Mouse (Mus musculus) embryonic fibroblast, embryonic 13.5 days (primary cell): ENCODE results near the gene Sdccag8. TPM values are rescaled to one million over a fixed set of nuclear protein-coding genes. Genes with fewer than 3 reads are reported as not detected.

Experiments used
- H3K27ac ChIP-seq: 2 replicates; pipeline ENCODE4 v1.5.1; 2012; ENCODE audit warnings: low read length, control low read depth, inconsistent platforms; ENCODE audit not compliant: insufficient read depth
- H3K4me1 ChIP-seq: 2 replicates; pipeline ENCODE4 v1.6.1; 2011; ENCODE audit warnings: low read length; ENCODE audit not compliant: control insufficient read depth, insufficient read depth
- H3K4me3 ChIP-seq: 2 replicates; pipeline ENCODE4 v1.5.1; 2011; ENCODE audit warnings: mild to moderate bottlenecking, control low read depth, low read length; ENCODE audit not compliant: insufficient read depth
- CTCF ChIP-seq: IDR thresholded peaks from 2 replicates; pipeline ENCODE4 v1.5.1; 2011; ENCODE audit warnings: mild to moderate bottlenecking, control low read depth, low read length, moderate library complexity, borderline replicate concordance; ENCODE audit not compliant: insufficient read depth
- POLR2A ChIP-seq: IDR thresholded peaks from 2 replicates; pipeline ENCODE4 v1.6.1; 2011; ENCODE audit warnings: low read depth, mild to moderate bottlenecking, control low read depth, low read length, moderate library complexity
- polyA plus RNA-seq: library from polyadenylated mRNA; stranded (reverse); fragments of >200 nt; gene quantifications from 2 replicates; pipeline ENCODE4 v1.2.4, GENCODE M21; 2011; ENCODE audit warnings: low read depth; ENCODE audit not compliant: missing spikeins, insufficient read length

The Sdccag8 gene
- polyA plus RNA-seq, 1 experiment: 14.3 TPM

GRCm38 (mm10) chr1:176948861-176949260, 134.4 kb downstream of the Sdccag8 start:
- Histone ChIP-seq H3K4me3 (no peak overlapping the region), H3K4me1 (no peaks in the 10 kb centered on the region), H3K27ac (no peak overlapping the region)
- TF ChIP-seq POLR2A: no peak
- no peak for TF ChIP-seq CTCF

GRCm38 (mm10) chr1:176949320-176949719, 134.9 kb downstream of the Sdccag8 start:
- no peaks in the 10 kb centered on the region for H3K4me1 ChIP-seq
- no peak overlapping the region for H3K27ac ChIP-seq
- TF ChIP-seq CTCF (no peak), POLR2A (no peak)
- H3K4me3 ChIP-seq: no peak overlapping the region

- H3K27ac ChIP-seq: no peak overlapping the region
- no peak for TF ChIP-seq POLR2A
- TF ChIP-seq CTCF: no peak
- no peak overlapping the region for H3K4me3 ChIP-seq
- H3K4me1 ChIP-seq: no peaks in the 10 kb centered on the region
Measured at GRCm38 (mm10) chr1:176950061-176950460, 135.6 kb downstream of the Sdccag8 start.

- no peak overlapping the region for H3K27ac ChIP-seq
- no peak overlapping the region for H3K4me3 ChIP-seq
- TF ChIP-seq POLR2A (no peak), CTCF (no peak)
- no peaks in the 10 kb centered on the region for H3K4me1 ChIP-seq
Measured at GRCm38 (mm10) chr1:176951836-176952235, 137.4 kb downstream of the Sdccag8 start.

GRCm38 (mm10) chr1:176958311-176958710, 143.9 kb downstream of the Sdccag8 start:
- H3K4me1 ChIP-seq: no peaks in the 10 kb centered on the region
- TF ChIP-seq CTCF: no peak
- no peak for TF ChIP-seq POLR2A
- no peak overlapping the region for H3K4me3 ChIP-seq
- H3K27ac ChIP-seq: no peak overlapping the region

GRCm38 (mm10) chr1:176961716-176962115, 147.3 kb downstream of the Sdccag8 start:
- Histone ChIP-seq H3K27ac (no peak overlapping the region), H3K4me1 (no peaks in the 10 kb centered on the region), H3K4me3 (no peak overlapping the region)
- no peak for TF ChIP-seq POLR2A
- no peak for TF ChIP-seq CTCF

- H3K4me1 ChIP-seq: no peaks in the 10 kb centered on the region
- TF ChIP-seq POLR2A (no peak), CTCF (no peak)
- no peak overlapping the region for H3K4me3 ChIP-seq
- no peak overlapping the region for H3K27ac ChIP-seq
Measured at GRCm38 (mm10) chr1:176962894-176963293, 148.4 kb downstream of the Sdccag8 start.

- no peaks in the 10 kb centered on the region for H3K4me1 ChIP-seq
- no peak overlapping the region for H3K4me3 ChIP-seq
- H3K27ac ChIP-seq: no peak overlapping the region
- TF ChIP-seq CTCF (no peak), POLR2A (no peak)
Measured at GRCm38 (mm10) chr1:176967299-176967698, 152.8 kb downstream of the Sdccag8 start.

- H3K27ac ChIP-seq: no peak overlapping the region
- TF ChIP-seq CTCF: no peak
- TF ChIP-seq POLR2A: no peak
Measured at GRCm38 (mm10) chr1:176970635-176971478, 156.4 kb downstream of the Sdccag8 start.

GRCm38 (mm10) chr1:176971479-176971797, 157.0 kb downstream of the Sdccag8 start:
- TF ChIP-seq CTCF: no peak
- TF ChIP-seq POLR2A: no peak
- Histone ChIP-seq H3K4me1 (no peaks in the 10 kb centered on the region), H3K27ac (no peak overlapping the region), H3K4me3 (no peak overlapping the region)

More at GRCm38 (mm10) chr1:176970635-176971478, 156.4 kb downstream of the Sdccag8 start:
- Histone ChIP-seq H3K4me1 (no peaks in the 10 kb centered on the region), H3K4me3 (no peak overlapping the region)

GRCm38 (mm10) chr1:176973356-176974088, 159.1 kb downstream of the Sdccag8 start:
- no peak for TF ChIP-seq POLR2A
- TF ChIP-seq CTCF: no peak
- no peak overlapping the region for H3K27ac ChIP-seq
- no peak overlapping the region for H3K4me3 ChIP-seq
- no peaks in the 10 kb centered on the region for H3K4me1 ChIP-seq
